Mouse (Mus musculus) embryonic facial prominence, embryonic 14.5 days (tissue): ENCODE data around the gene Mpped1. TPM values are rescaled to one million over a fixed set of nuclear protein-coding genes. Genes with fewer than 3 reads are reported as not detected.
A peak's percentile ranks its signal among the peaks of the same experiment; 100 is the strongest.

Source experiments
- ATAC-seq: fragments of 200-750 bp; cut with Nextera tagmentation; 2 replicates; pipeline ENCODE4 v1.8.0; 2017; ENCODE audit warnings: low read depth, moderate number of reproducible peaks, moderate TSS enrichment
- DNase-seq: peaks from one replicate; pipeline ENCODE4 v3.0.0-alpha.2; 2015; ENCODE audit warnings: low spot score
- H3K27ac ChIP-seq: fragments of 300-500 bp; sonication (generic); replicated peaks from 2 replicates; pipeline ENCODE4 v1.5.1; 2014; ENCODE audit warnings: low read depth, mild to moderate bottlenecking, low read length, moderate library complexity
- H3K27me3 ChIP-seq: fragments of 300-500 bp; sonication (generic); replicated peaks from 2 replicates; pipeline ENCODE4 v1.6.1; 2014; ENCODE audit warnings: low read length; ENCODE audit not compliant: control insufficient read depth, insufficient read depth
- H3K36me3 ChIP-seq: fragments of 300-500 bp; sonication (generic); 2 replicates; pipeline ENCODE4 v1.6.1; 2014; ENCODE audit warnings: low read length, mixed read lengths; ENCODE audit not compliant: control insufficient read depth, insufficient read depth
- H3K4me1 ChIP-seq: fragments of 300-500 bp; sonication (generic); 2 replicates; pipeline ENCODE4 v1.6.1; 2014; ENCODE audit warnings: antibody characterized with exemption, low read length; ENCODE audit not compliant: control insufficient read depth, insufficient read depth
- H3K4me2 ChIP-seq: fragments of 300-500 bp; sonication (generic); 2 replicates; pipeline ENCODE4 v1.6.1; 2014; ENCODE audit warnings: low read depth, mild to moderate bottlenecking, low read length, moderate library complexity, mixed read lengths
- H3K4me3 ChIP-seq: fragments of 300-500 bp; sonication (generic); 2 replicates; pipeline ENCODE4 v1.5.1; 2014; ENCODE audit warnings: low read depth, mild to moderate bottlenecking, low read length
- H3K9ac ChIP-seq: fragments of 300-500 bp; sonication (generic); 2 replicates; pipeline ENCODE4 v1.6.1; 2014; ENCODE audit warnings: low read depth, mild to moderate bottlenecking, low read length, moderate library complexity, mixed read lengths
- H3K9me3 ChIP-seq: fragments of 300-500 bp; sonication (generic); 2 replicates; pipeline ENCODE4 v1.6.1; 2016; ENCODE audit warnings: low read length; ENCODE audit not compliant: control insufficient read depth
- WGBS: fragments of 180-500 bp; shearing (Covaris S2); extraction: QIAGEN DNeasy Blood & Tissue Kit; methylation state at CpG from one replicate; pipeline ENCODE4 v1.1.7; 2014; 5-methylcytosine and 5-hydroxymethylcytosine counted together
- polyA plus RNA-seq: library from polyadenylated mRNA; unstranded; fragments of >200 nt; fragmentation: Nextera tagmentation; extraction: Ambion mirVana; gene quantifications from 2 replicates; pipeline ENCODE4 v1.2.1, GENCODE M21; 2014

Gene Mpped1
- polyA plus RNA-seq: 5.2 and 6.9 TPM in 2 replicates

DNA sequence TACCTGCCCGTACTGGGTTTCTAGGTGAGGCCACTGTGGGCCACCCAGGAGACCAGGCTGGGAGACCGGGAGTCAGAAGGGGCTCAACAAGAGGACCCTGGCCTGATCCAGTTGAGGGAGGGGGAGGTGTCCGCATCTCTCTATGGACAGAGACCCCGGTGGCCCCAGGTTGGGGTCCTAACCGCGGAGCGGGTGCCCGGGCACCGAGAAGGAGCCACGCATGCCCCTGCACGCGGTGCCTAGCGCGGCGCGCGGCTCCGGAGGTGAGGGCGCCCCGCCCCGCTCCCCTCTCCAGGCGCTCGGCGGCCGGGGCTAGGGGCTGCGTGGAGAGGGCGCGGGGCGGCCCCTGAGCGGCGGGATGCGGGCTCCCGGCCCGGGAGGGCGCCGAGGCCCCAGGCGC is at the start of gene Mpped1:
Gene Mpped1, plus strand, starts transcription at position 81 of the 400 bp plus-strand sequence.
- Histone ChIP-seq H3K4me3 (peak within 1 kb of the TSS; percentile 63), H3K4me2 (peak within 1 kb of the TSS; percentile 94), H3K9ac (peak within 1 kb of the TSS; percentile 74), H3K9me3 (no peaks in the 10 kb centered on the region), H3K27ac (no peak within 1 kb of the TSS), H3K36me3 (no peaks in the 10 kb centered on the region), H3K4me1 (no peaks in the 10 kb centered on the region), H3K27me3 (peaks cover 37% of the 10 kb centered on the region)
- no peak for DNase-seq
- WGBS: 4% methylated on average over 15 of the region's 37 CpGs
- peak; percentile 35; the same call in 1 of the 2 replicates for ATAC-seq

DNA sequence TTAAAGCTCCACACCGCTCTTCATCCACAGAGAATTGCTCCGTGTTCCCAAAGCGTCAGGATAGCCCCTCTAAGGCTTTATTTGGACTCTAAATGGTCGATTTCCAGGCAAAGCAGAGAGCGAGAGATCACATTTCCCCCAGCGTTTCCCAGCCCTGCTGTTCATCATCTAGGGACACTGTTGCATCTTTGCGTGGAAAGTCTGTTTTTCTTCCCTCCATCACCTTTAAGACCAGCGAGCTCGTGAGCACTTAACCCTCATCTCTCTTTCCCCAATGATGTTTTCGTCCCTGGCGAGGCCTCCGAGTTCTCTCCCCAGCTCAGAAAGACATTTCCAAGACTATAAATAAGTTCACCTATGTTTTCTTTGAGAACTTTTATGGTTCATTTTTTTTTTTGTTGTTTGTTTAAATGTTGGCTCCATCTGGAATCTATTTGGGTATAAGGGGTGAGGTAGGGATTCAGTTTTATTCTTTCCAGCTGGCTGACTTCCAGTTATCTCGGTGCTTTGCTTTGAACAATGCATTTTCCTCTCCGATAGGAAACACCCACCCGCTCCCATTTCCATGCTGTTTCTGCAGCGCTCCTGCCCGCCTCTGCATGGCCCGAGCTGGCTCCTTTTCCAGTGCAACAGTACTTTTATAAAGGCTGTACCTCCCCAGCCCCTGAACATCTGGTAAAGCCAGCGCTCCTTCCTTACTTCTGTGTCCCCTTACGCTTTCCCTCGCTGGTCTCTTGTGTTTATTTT is 38.4 kb upstream of the Mpped1 start:
- H3K4me2 ChIP-seq: peak overlapping the region; percentile 35
- H3K9ac ChIP-seq: 0 out of 2 replicates have a peak overlapping the region, but pooled peaks have one; percentile 2
- H3K36me3 ChIP-seq: no peaks in the 10 kb centered on the region
- no peaks in the 10 kb centered on the region for H3K9me3 ChIP-seq
- 8% methylated on average over 21 of the region's 21 CpGs for WGBS
- peak; percentile 68; the same call in 1 of the 2 replicates for ATAC-seq
- H3K4me1 ChIP-seq: peaks cover 10% of the 10 kb centered on the region
- peak overlapping the region; percentile 81 for H3K27ac ChIP-seq
- H3K4me3 ChIP-seq: no peak overlapping the region
- DNase-seq: peak; percentile 90
- H3K27me3 ChIP-seq: no peaks in the 10 kb centered on the region

DNA sequence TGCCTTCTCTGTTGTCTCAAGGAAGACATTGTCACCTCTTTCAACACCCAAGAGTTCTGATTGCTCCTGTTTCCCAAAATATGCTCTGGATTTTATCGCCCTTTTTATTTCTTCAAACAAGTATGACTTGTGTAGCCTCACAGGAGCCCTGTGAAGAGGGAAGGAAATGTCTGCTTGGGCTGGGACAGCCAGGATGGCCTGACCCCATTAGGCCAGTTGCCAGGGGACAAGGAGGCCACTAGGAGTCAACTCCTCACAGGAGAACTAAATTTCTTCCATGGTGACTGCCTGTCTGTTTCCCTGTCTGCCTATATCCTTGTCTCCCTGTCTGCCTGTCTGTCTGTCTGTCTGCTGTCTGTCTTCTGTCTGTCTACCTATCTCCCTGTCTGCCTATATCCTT is 37.2 kb upstream of the Mpped1 start:
- no peak overlapping the region for H3K27ac ChIP-seq
- DNase-seq (no peak), ATAC-seq (no peak)
- no peaks in the 10 kb centered on the region for H3K9me3 ChIP-seq
- H3K4me2 ChIP-seq: no peak overlapping the region
- WGBS: 66% methylated on average over 1 of the region's 1 CpGs
- no peaks in the 10 kb centered on the region for H3K27me3 ChIP-seq
- peaks cover 22% of the 10 kb centered on the region for H3K4me1 ChIP-seq
- H3K9ac ChIP-seq: no peak overlapping the region
- no peaks in the 10 kb centered on the region for H3K36me3 ChIP-seq
- no peak overlapping the region for H3K4me3 ChIP-seq

DNA sequence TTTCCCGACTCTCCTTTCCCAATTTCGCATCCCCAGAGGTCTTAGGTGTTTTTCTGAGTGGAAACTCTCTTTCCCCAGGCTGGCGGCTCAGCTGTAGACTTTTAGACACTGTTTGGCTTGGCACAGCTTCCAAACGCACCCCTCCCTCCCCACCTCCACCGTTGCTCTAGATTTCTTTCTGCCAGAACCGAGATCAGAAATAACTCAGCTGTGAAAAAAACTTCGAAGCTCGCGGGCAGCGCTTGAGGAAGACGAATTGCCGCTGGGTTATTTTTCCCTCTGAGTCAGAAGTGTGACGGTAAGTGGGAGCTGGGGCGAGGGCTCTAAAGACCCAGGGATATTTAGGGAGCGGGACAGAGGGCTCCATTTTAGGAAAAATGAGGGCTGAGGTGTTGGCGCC is 33.0 kb upstream of the Mpped1 start:
- Histone ChIP-seq H3K4me2 (no peak overlapping the region), H3K36me3 (no peaks in the 10 kb centered on the region), H3K4me3 (no peak overlapping the region), H3K9ac (no peak overlapping the region), H3K4me1 (peaks cover 13% of the 10 kb centered on the region), H3K27me3 (no peaks in the 10 kb centered on the region), H3K9me3 (no peaks in the 10 kb centered on the region), H3K27ac (peak overlapping the region; percentile 41)
- DNase-seq (peak; percentile 83), ATAC-seq (peak; percentile 44; the same call in 1 of the 2 replicates)
- WGBS: 48% methylated on average over 16 of the region's 16 CpGs

DNA sequence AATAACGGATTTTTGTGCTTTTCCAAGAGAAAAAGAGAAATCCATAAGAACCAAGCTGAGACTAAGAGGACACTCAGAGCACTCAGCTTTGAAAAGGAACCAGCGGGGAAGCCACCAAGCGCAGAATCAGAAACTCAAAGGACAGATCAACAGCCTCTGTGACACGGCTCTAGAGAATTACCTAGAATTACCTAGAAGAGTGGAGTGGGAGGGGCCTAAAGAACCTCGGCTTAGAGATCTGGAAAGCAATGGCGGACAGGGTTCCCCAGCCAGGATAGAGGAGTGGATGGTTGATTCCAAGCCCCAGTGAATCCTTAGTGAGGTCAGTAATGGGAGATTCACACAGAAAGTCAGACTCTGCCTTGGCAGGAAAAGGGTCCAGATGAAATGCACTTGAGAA is 30.3 kb upstream of the Mpped1 start:
- no peaks in the 10 kb centered on the region for H3K27me3 ChIP-seq
- no peak for DNase-seq
- no peak overlapping the region for H3K4me2 ChIP-seq
- H3K36me3 ChIP-seq: no peaks in the 10 kb centered on the region
- H3K9me3 ChIP-seq: no peaks in the 10 kb centered on the region
- H3K4me1 ChIP-seq: peaks cover 13% of the 10 kb centered on the region
- ATAC-seq: no peak
- no peak overlapping the region for H3K27ac ChIP-seq
- 76% methylated on average over 6 of the region's 6 CpGs for WGBS
- no peak overlapping the region for H3K9ac ChIP-seq
- no peak overlapping the region for H3K4me3 ChIP-seq

DNA sequence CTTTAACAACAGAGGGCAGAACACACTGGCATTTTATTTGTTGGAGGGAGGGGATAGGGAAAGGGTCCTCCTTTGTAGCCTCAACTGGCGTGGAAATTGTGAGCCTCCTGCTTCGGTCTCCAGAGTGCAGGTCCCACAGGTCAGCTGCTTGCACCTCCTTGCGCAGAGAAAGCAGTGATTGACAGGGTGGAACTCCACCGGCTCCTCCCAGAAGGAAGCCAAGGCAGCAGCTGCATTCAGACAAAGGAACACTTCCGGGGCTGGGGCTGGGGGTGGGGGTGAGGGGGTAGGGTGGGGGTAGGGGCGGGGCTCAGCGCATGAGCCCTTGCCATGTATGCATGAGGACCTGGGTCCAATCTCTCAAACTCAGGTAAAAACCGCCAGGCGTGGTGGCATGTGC is 29.8 kb upstream of the Mpped1 start:
- Histone ChIP-seq H3K9ac (no peak overlapping the region), H3K4me1 (peaks cover 13% of the 10 kb centered on the region), H3K4me2 (no peak overlapping the region), H3K9me3 (0 out of 2 replicates have a peak, but pooled peaks cover 2% of the 10 kb centered on the region), H3K27me3 (no peaks in the 10 kb centered on the region), H3K27ac (no peak overlapping the region), H3K4me3 (no peak overlapping the region), H3K36me3 (no peaks in the 10 kb centered on the region)
- 64% methylated on average over 7 of the region's 9 CpGs for WGBS
- ATAC-seq (no peak), DNase-seq (no peak)

DNA sequence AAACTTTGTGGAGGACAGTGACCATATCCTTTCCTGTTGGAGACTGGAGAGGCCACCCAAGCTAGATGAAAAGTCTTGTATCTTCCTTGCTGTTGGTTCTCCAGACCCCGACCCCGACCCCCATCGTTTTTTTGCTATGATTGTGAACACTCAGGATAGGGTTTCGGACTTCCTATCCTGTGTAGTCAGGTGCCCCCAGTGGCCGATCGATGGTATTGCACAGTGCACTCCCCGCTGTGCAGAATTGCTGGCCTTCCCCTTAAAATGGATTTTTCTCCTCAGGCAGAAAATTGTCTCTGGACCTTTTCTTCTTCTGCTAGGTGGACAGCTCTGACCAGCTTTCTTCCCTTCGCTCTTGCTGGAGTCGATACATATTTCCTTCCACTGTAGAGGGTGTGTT is 22.5 kb upstream of the Mpped1 start:
- Histone ChIP-seq H3K9me3 (0 out of 2 replicates have a peak, but pooled peaks cover 5% of the 10 kb centered on the region), H3K4me3 (no peak overlapping the region), H3K4me2 (no peak overlapping the region), H3K36me3 (no peaks in the 10 kb centered on the region), H3K27me3 (no peaks in the 10 kb centered on the region), H3K4me1 (no peaks in the 10 kb centered on the region), H3K9ac (no peak overlapping the region), H3K27ac (no peak overlapping the region)
- WGBS: 22% methylated on average over 9 of the region's 9 CpGs
- DNase-seq: peak; percentile 50
- ATAC-seq: no peak

DNA sequence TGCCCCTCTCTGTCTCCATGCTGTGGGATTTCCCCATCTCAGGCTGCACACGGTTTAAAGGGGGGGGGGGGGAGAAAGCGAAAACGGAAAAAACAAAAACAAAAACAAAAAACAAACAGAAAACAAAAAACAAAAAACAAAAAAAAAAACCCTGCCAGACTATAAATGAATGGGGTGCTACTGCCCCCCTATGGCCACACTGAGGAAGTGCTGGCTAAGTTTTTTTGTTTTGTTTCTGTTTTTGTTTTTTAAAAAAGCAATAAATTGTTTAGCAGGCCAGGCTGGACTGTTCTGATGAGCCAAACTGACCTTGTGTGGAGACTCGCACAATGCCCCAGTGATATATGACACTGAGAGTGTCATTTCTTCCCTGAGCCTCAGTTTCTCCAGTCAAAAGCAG is 20.3 kb upstream of the Mpped1 start:
- WGBS: 12% methylated on average over 4 of the region's 4 CpGs
- no peak for ATAC-seq

DNA sequence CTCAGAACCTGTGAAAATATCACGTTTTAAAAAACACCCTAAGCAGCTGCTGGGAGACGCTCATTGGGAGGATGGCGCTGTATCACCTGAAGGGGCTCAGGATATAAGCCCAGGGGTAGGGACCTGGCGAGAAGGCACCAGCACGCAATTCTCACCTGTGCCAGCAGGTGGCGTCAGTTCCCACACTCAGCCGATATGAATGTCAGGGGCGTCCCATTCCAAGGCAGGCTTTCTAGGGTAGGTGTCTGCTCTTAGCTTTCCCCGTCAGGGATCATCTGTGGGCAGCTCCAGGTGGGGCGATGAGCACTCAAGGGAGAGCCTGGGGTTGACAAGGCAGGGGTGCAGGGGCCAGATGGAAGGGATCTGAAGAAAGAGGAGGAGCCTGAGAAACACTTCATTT is 18.6 kb upstream of the Mpped1 start:
- Histone ChIP-seq H3K36me3 (no peaks in the 10 kb centered on the region), H3K4me3 (no peak overlapping the region), H3K4me2 (no peak overlapping the region), H3K9ac (no peak overlapping the region), H3K9me3 (no peaks in the 10 kb centered on the region), H3K27me3 (no peaks in the 10 kb centered on the region), H3K27ac (no peak overlapping the region), H3K4me1 (no peaks in the 10 kb centered on the region)
- 5% methylated on average over 10 of the region's 10 CpGs for WGBS
- ATAC-seq (0 out of 2 replicates have a peak, but pooled peaks have one; percentile 31), DNase-seq (peak; percentile 33)

More for the DNA sequence above, 20.3 kb upstream of the Mpped1 start:
- Histone ChIP-seq H3K4me2 (no peak overlapping the region), H3K27ac (no peak overlapping the region), H3K9me3 (0 out of 2 replicates have a peak, but pooled peaks cover 5% of the 10 kb centered on the region), H3K27me3 (no peaks in the 10 kb centered on the region), H3K4me1 (no peaks in the 10 kb centered on the region), H3K9ac (no peak overlapping the region), H3K36me3 (no peaks in the 10 kb centered on the region), H3K4me3 (no peak overlapping the region)
- no peak for DNase-seq
